Mouse (Mus musculus) hindbrain, embryonic 14.5 days (tissue): ENCODE data around the gene Gdf9. TPM values are rescaled to one million over a fixed set of nuclear protein-coding genes. Genes with fewer than 3 reads are reported as not detected.

Experiments used
- ATAC-seq: fragments of 200-750 bp; cut with Nextera tagmentation; 2 replicates; pipeline ENCODE4 v1.8.0; 2017; ENCODE audit warnings: moderate number of reproducible peaks, mild to moderate bottlenecking, moderate TSS enrichment, moderate library complexity; ENCODE audit not compliant: low FRiP score
- DNase-seq: peaks from one replicate; pipeline ENCODE4 v3.0.0-alpha.2; 2015; ENCODE audit warnings: low spot score
- H3K27ac ChIP-seq: fragments of 300-500 bp; sonication (generic); 2 replicates; pipeline ENCODE4 v1.5.1; 2014; ENCODE audit warnings: mild to moderate bottlenecking, moderate library complexity
- H3K27me3 ChIP-seq: fragments of 300-500 bp; sonication (generic); 2 replicates; pipeline ENCODE4 v1.6.1; 2014; ENCODE audit warnings: mild to moderate bottlenecking, low read length, mixed read lengths; ENCODE audit not compliant: control insufficient read depth, insufficient read depth
- H3K36me3 ChIP-seq: fragments of 300-500 bp; sonication (generic); replicated peaks from 2 replicates; pipeline ENCODE4 v1.6.1; 2014; ENCODE audit not compliant: control insufficient read depth, insufficient read depth
- H3K4me1 ChIP-seq: fragments of 300-500 bp; sonication (generic); replicated peaks from 2 replicates; pipeline ENCODE4 v1.6.1; 2014; ENCODE audit warnings: antibody characterized with exemption, low read length, mixed read lengths; ENCODE audit not compliant: control insufficient read depth, insufficient read depth
- H3K4me2 ChIP-seq: fragments of 300-500 bp; sonication (generic); replicated peaks from 2 replicates; pipeline ENCODE4 v1.6.1; 2014; ENCODE audit warnings: mild to moderate bottlenecking, moderate library complexity
- H3K4me3 ChIP-seq: fragments of 300-500 bp; sonication (generic); replicated peaks from 2 replicates; pipeline ENCODE4 v1.5.1; 2014; ENCODE audit warnings: mild to moderate bottlenecking, low read length
- H3K9ac ChIP-seq: fragments of 300-500 bp; sonication (generic); 2 replicates; pipeline ENCODE4 v1.6.1; 2014
- H3K9me3 ChIP-seq: fragments of 300-500 bp; sonication (generic); 2 replicates; pipeline ENCODE4 v1.6.1; 2016; ENCODE audit warnings: low read length; ENCODE audit not compliant: control insufficient read depth
- WGBS: fragments of 180-500 bp; shearing (Covaris S2); extraction: QIAGEN DNeasy Blood & Tissue Kit; methylation state at CpG from one replicate; pipeline ENCODE4 v1.1.7; 2014; 5-methylcytosine and 5-hydroxymethylcytosine counted together
- polyA plus RNA-seq: library from polyadenylated mRNA; unstranded; fragments of >200 nt; fragmentation: Nextera tagmentation; extraction: Ambion mirVana; gene quantifications from 2 replicates; pipeline ENCODE4 v1.2.1, GENCODE M21; 2014

The Gdf9 gene
- polyA plus RNA-seq, 1 experiment from 2014 or later = 3.1 TPM

DNA sequence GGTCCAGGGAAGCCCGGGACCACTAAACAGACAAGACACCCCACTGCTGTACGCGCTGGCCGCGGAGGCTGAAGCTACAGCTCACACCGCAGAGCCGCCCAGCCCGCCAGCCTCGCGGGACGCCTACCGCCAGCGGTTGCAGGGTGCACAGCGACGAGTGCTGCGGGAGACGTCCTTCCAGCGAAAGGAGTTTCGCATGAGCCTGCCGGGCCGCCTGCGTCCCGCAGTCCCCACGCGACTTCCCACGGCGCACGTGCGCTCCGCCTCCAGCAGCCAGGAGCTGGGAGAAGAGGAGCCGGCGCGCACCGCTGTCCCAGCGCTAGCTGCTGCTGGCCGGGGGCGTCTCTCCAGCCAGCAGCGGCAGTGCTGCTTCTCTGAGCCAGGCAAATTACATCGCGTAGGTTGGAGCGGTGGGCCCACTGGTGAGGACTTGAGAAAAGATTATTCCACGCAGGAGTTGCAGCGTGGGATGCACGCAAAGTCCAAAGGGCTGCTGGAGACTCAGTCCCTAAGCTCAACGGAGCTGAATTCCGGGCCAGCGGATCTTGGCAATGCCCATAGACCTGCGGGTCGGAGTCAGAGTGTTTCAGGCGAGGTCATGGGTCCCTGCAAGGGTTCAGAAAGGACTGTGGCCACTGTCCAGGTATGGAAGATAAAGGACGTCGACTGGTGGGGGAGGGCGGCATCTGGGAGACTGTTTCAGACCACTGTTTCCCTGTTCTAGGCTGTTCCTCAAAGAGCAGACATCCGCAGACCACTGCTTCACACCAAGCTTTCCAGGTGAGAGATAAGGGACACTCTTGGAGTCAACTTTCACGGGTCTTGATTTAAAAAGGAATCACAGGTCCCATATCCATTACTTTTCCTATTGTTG is 33.0 kb downstream of the Gdf9 start:
- 8% methylated on average over 55 of the region's 55 CpGs for WGBS
- H3K36me3 ChIP-seq = no peaks in the 10 kb centered on the region
- H3K27me3 ChIP-seq = peaks cover 87% of the 10 kb centered on the region
- DNase-seq (no peak), ATAC-seq (no peak)
- no peaks in the 10 kb centered on the region; the same call in 1 of the 2 replicates for H3K4me1 ChIP-seq
- no peaks in the 10 kb centered on the region for H3K9me3 ChIP-seq
- peak overlapping the region; percentile 67 for H3K4me2 ChIP-seq
- peak overlapping the region; percentile 50 for H3K9ac ChIP-seq
- H3K4me3 ChIP-seq = peak overlapping the region; percentile 34
- H3K27ac ChIP-seq = no peak overlapping the region

DNA sequence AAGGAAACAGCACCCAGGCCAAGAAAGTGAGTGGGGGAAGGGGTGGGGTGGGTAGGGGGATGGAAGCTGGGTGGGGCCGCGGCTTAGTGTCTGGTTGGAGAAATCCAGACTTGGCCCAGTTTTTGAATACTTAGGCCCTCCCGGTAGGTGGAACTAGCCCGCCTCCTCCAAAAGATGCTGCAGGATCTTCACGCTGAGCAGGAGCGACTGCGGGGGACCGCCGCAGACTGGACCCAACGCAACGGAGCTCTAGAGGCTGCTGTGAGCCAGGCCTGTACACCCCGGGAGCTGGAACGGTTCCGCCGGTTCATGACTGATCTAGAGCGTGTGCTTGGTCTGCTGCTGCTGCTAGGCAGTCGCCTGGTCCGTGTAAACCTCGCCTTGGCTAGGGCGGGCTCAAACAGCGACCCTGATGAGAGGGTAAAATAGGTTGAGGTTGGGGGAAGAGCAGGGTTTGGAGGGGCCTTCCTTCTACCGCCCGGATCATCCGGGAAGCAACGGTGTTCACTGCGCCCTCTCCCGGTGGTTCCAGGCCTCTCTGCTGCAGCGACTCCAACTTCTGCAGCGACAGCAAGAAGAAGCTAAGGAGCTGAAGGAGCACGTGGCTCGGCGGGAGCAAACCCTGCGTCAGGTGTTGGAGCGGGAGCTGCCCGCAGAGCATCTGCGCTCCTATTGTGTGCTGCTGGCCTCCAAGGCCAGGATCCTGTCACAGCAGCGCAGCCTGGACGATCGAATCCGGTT is 35.6 kb downstream of the Gdf9 start:
- H3K27me3 ChIP-seq = peaks cover 68% of the 10 kb centered on the region

DNA sequence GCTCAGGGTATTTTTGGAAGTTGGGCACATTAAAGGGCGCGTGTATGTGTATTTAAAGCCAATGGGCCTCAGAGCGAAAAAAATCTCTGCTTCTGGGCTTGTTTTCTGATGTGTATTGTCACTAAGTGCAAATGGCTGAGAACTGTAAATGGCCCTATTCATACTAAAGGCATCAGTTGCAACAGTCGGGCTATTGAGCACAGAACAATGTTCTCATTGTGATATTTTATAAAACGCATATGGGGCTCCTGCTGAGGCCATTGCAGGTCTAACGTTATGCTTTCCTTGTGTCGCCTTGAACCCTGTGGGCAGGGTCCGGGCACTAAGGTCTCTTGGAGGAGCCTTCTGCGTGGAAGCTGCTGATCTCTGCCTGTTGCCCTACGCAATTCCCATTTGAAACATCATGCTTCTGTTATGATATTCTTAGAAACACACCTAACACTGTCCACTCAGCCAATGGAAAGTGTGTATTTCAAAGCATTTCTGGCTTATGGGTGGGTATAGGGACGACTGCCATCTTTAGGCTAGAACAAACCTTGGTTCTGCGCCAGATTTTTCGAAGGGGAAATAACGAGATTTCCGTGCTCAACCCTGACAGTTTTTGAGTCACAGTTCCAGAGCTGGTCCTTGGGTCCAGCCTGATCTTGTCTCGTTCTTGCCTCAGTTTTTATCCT is 38.6 kb downstream of the Gdf9 start:
- Histone ChIP-seq H3K9ac (no peak overlapping the region), H3K9me3 (no peaks in the 10 kb centered on the region), H3K4me1 (peaks cover 8% of the 10 kb centered on the region; the same call in 1 of the 2 replicates), H3K36me3 (no peaks in the 10 kb centered on the region), H3K4me3 (no peak overlapping the region), H3K27ac (no peak overlapping the region), H3K27me3 (peaks cover 51% of the 10 kb centered on the region), H3K4me2 (peak overlapping the region; percentile 51)
- 27% methylated on average over 16 of the region's 16 CpGs for WGBS
- ATAC-seq (no peak), DNase-seq (no peak)

More for the DNA sequence above, 35.6 kb downstream of the Gdf9 start:
- Histone ChIP-seq H3K4me2 (peak overlapping the region; percentile 54), H3K4me3 (peak overlapping the region; percentile 25), H3K4me1 (peaks cover 8% of the 10 kb centered on the region; the same call in 1 of the 2 replicates), H3K27ac (no peak overlapping the region), H3K36me3 (no peaks in the 10 kb centered on the region), H3K9me3 (no peaks in the 10 kb centered on the region), H3K9ac (peak overlapping the region; percentile 47; the same call in 1 of the 2 replicates)
- ATAC-seq (no peak), DNase-seq (peak; percentile 79)
- 5% methylated on average over 40 of the region's 40 CpGs for WGBS

DNA sequence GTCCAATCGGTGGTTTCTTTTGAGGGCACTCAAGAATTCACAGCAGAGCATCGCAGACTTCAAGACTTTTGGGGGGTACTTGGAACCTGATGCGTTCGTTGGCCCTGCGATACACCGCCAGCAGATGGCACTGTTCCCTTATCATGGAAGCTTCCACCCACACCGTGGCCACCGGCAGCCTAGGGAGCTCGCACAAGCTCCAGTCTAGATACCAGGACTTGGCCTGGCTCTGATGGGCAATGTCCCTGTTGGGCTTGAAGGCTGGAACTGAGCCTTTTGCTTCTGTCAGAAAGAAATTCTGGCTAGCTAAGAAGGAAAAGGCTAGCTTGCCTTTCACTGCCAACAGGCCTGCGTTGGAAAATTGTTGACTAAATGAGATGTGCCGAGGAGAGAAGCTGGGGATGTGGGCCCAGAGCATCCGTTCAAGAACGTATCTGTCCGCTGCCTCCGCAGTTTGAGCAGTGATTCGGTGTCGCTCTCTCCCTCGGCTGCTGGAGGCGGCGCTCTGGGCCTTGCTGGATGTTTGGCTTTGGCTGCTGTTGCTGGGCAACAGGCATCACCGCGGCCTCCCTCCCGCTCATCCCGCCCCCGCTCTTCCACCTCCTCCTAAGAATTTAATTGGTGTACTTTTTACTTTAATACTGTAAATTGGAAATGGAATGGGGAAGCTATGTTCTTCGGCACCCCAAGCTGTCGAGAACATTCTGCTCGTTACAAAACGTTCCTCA is 39.3 kb downstream of the Gdf9 start, which contains the start of gene Gm9837:
Gene Gm9837 (minus strand): TSS at position 512 of the 728 bp plus-strand sequence.
- ATAC-seq (peak; percentile 85), DNase-seq (peak; percentile 92)
- Histone ChIP-seq H3K36me3 (no peaks in the 10 kb centered on the region), H3K9me3 (no peaks in the 10 kb centered on the region), H3K27me3 (peaks cover 44% of the 10 kb centered on the region), H3K4me1 (peaks cover 8% of the 10 kb centered on the region; the same call in 1 of the 2 replicates), H3K9ac (peak within 1 kb of the TSS; percentile 43; the same call in 1 of the 2 replicates), H3K4me2 (peak within 1 kb of the TSS; percentile 51), H3K27ac (peak within 1 kb of the TSS; percentile 62; the same call in 1 of the 2 replicates), H3K4me3 (0 out of 2 replicates have a peak within 1 kb of the TSS, but pooled peaks have one; percentile 6)
- whole genome bisulfite sequencing = 2% methylated on average over 29 of the region's 29 CpGs

DNA sequence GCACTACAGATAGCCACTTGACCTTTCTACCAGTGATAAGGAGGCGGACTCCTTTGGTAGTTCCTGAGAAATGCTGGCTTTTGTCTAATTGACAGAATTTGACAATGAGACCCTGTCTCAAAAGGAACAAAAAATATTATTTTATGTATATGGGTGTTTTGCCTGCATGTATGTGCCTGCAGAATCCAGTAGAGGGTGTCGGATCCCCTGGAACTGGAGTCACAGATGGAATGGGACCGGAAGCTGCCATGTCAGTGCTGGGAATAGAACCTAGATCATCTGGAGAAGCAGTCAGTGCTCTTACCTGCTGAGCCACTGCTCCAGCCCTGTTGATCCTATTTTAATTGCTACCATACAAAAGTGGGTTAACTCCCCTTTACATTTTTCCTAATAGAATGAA is 41.9 kb downstream of the Gdf9 start:
- Histone ChIP-seq H3K4me3 (no peak overlapping the region), H3K9me3 (no peaks in the 10 kb centered on the region), H3K36me3 (no peaks in the 10 kb centered on the region), H3K9ac (no peak overlapping the region), H3K27me3 (peaks cover 31% of the 10 kb centered on the region), H3K4me2 (no peak overlapping the region), H3K4me1 (peaks cover 19% of the 10 kb centered on the region), H3K27ac (no peak overlapping the region)
- 80% methylated on average over 3 of the region's 3 CpGs for WGBS
- DNase-seq (no peak), ATAC-seq (no peak)

GRCm38 (mm10) chr11:53475620-53476019 is 44.8 kb downstream of the Gdf9 start:
- Histone ChIP-seq H3K27me3 (peaks cover 56% of the 10 kb centered on the region), H3K4me1 (peaks cover 32% of the 10 kb centered on the region), H3K9ac (peak overlapping the region; percentile 45), H3K4me3 (0 out of 2 replicates have a peak overlapping the region, but pooled peaks have one; percentile 2), H3K27ac (peak overlapping the region; percentile 62), H3K9me3 (no peaks in the 10 kb centered on the region), H3K36me3 (no peaks in the 10 kb centered on the region), H3K4me2 (peak overlapping the region; percentile 37)
- DNase-seq = no peak
- 11% methylated on average over 8 of the region's 8 CpGs for WGBS
- ATAC-seq = no peak

DNA sequence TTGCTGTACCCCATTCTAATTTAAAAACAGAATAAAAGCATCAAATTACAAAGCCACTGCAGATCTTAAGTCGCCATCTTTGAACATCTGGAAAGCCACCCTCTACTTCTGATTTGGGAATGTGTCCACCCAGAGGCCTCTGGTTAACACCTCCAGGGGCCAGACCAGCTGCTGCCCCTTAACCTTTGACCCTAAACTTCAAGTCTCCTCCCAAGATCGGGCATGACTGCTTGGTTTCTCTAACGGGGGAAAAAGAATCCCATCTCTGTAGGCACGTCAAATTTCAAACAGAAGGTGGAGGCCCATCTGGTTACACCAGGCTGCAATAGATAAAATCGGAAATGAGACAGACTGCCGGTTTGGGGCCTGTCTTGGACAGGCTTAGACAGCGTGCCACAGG is 47.0 kb downstream of the Gdf9 start:
- DNase-seq (no peak), ATAC-seq (no peak)
- no peak overlapping the region for H3K4me3 ChIP-seq
- H3K36me3 ChIP-seq = no peaks in the 10 kb centered on the region
- H3K4me2 ChIP-seq = no peak overlapping the region
- H3K9me3 ChIP-seq = no peaks in the 10 kb centered on the region
- H3K27me3 ChIP-seq = peaks cover 68% of the 10 kb centered on the region
- no peak overlapping the region for H3K9ac ChIP-seq
- no peak overlapping the region for H3K27ac ChIP-seq
- 44% methylated on average over 7 of the region's 7 CpGs for WGBS
- peaks cover 30% of the 10 kb centered on the region for H3K4me1 ChIP-seq

DNA sequence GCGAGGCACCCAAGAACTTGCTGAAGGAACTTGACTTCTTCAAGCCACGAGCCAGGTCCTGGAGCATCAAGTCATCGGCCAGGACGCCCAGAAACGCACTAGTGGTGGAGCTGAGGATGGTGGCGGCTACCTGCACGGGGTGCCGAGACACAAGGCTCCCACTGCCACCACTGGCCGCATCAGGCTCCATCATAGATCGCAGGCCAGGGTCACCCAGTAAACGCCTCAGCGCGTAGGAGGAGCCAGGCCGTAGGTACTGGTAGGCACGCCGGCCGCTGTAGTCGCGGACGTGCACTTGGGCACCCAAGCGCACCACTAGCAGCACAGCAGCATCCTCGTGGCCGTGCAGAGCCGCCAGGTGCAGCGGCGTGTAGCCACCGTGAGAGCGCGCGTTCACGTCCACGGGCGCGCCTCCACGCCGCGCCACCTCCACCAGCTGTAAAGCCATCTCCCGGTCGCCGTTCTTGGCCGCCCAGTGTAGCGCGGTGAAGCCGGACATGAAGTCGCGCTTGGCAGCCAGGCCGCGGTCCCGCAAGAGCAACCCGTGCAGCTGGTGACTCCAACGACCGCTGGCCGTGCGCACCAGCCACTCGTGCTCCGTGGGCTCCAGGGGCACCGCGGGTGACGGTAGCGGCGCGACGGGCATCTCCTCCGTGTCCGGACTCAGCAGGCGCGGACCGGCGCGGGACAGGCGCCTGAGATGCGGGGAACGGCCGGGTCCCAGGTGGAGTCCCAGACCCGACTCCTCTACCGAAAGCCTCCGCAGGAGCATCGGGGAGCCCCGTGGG is 47.8 kb downstream of the Gdf9 start:
- H3K27me3 ChIP-seq = peaks cover 72% of the 10 kb centered on the region
- peak overlapping the region; percentile 41 for H3K4me3 ChIP-seq
- H3K4me2 ChIP-seq = peak overlapping the region; percentile 65
- WGBS = 5% methylated on average over 79 of the region's 79 CpGs
- peak overlapping the region; percentile 57 for H3K9ac ChIP-seq
- peaks cover 30% of the 10 kb centered on the region for H3K4me1 ChIP-seq
- H3K36me3 ChIP-seq = no peaks in the 10 kb centered on the region
- DNase-seq (no peak), ATAC-seq (peak; percentile 35; the same call in 1 of the 2 replicates)
- H3K9me3 ChIP-seq = no peaks in the 10 kb centered on the region
- no peak overlapping the region for H3K27ac ChIP-seq
